Mouse (Mus musculus): ENCODE results near the gene Prkab2.

GRCm38 (mm10) chr3:97715922-97716321, 57.9 kb downstream of the Prkab2 start:
- TF ChIP-seq CTCF (IDR thresholded peaks at IDR 0.05; ENCODE audit: insufficient read depth, low read length) (no peak), POLR2A (IDR thresholded peaks at IDR 0.05; ENCODE audit: borderline replicate concordance, extremely low read depth, low read depth, low read length) (no peak)

Measured in lung, adult 2 months (tissue).